Mouse (Mus musculus) MEL (cell line): Measurements from ENCODE around the gene Prickle4.

Source experiments
- CTCF ChIP-seq, 3 experiments: IDR thresholded peaks in 2 of 3; conservative IDR thresholded peaks in 1 of 3; 2 replicates each; pipeline ENCODE4 v1.5.1; 2011 to 2012; ENCODE audit warnings: low read length in 3 of 3, low read depth in 2 of 3, mild to moderate bottlenecking in 2 of 3, improper control_type of control experiment in 1 of 3, inconsistent platforms in 1 of 3, mixed read lengths in 1 of 3, moderate library complexity in 1 of 3; ENCODE audit not compliant: control insufficient read depth in 1 of 3, insufficient read depth in 1 of 3, poor library complexity in 1 of 3, severe bottlenecking in 1 of 3
- EP300 ChIP-seq, 2 experiments: IDR thresholded peaks; 2 replicates each; pipeline ENCODE4 v1.6.1; 2011; ENCODE audit warnings: improper control_type of control experiment in 2 of 2, low read length in 2 of 2, low read depth in 1 of 2, mild to moderate bottlenecking in 1 of 2
- HCFC1 ChIP-seq: IDR thresholded peaks from 2 replicates; pipeline ENCODE4 v1.6.1; 2012; ENCODE audit warnings: low read depth, mild to moderate bottlenecking, inconsistent platforms, low read length, improper control_type of control experiment, moderate library complexity
- MAFK ChIP-seq: IDR thresholded peaks from 2 replicates; pipeline ENCODE4 v1.6.1; 2011; ENCODE audit warnings: low read depth, mild to moderate bottlenecking, low read length, improper control_type of control experiment, borderline replicate concordance
- MAX ChIP-seq: IDR thresholded peaks from 2 replicates; pipeline ENCODE4 v1.6.1; 2011; ENCODE audit warnings: low read length, improper control_type of control experiment
- POLR2A ChIP-seq, 2 experiments: IDR thresholded peaks; 2 replicates each; pipeline ENCODE4 v1.6.1; 2011 to 2012; ENCODE audit warnings: low read length in 2 of 2, mild to moderate bottlenecking in 2 of 2, control low read depth in 1 of 2, improper control_type of control experiment in 1 of 2, low read depth in 1 of 2, moderate library complexity in 1 of 2; ENCODE audit not compliant: control insufficient read depth in 1 of 2, insufficient read depth in 1 of 2, poor library complexity in 1 of 2
- RAD21 ChIP-seq: IDR thresholded peaks from 2 replicates; pipeline ENCODE4 v1.6.1; 2011; ENCODE audit warnings: mild to moderate bottlenecking, low read depth, low read length, improper control_type of control experiment
- TCF12 ChIP-seq: IDR thresholded peaks from 2 replicates; pipeline ENCODE4 v1.6.1; 2014; ENCODE audit warnings: low read depth, mild to moderate bottlenecking, inconsistent platforms, low read length, improper control_type of control experiment, moderate library complexity
- USF1 ChIP-seq: IDR thresholded peaks from 2 replicates; pipeline ENCODE4 v1.6.1; 2014; ENCODE audit warnings: low read depth, mild to moderate bottlenecking, inconsistent platforms, low read length, improper control_type of control experiment, moderate library complexity

- TF ChIP-seq MAFK, result no peak
- no peak for TF ChIP-seq RAD21
- TF ChIP-seq POLR2A (IDR thresholded peaks at IDR 0.05; ENCODE audit: control insufficient read depth in 1 of 2, insufficient read depth in 1 of 2, low read depth in 1 of 2, low read length in 2 of 2, poor library complexity in 1 of 2), result peak in 1 of 2 experiments; percentile 24; a peak in 1 of 4 replicates
- no peak for TF ChIP-seq USF1
- TF ChIP-seq CTCF (IDR thresholded peaks at IDR 0.05 in 2 of 3, conservative IDR thresholded peaks at IDR 0.05 in 1 of 3; ENCODE audit: control insufficient read depth in 1 of 3, insufficient read depth in 1 of 3, low read depth in 2 of 3, low read length in 3 of 3, poor library complexity in 1 of 3, severe bottlenecking in 1 of 3), result no peak
- TF ChIP-seq TCF12, result no peak; the same call in 1 of the 2 replicates
- TF ChIP-seq EP300 (IDR thresholded peaks at IDR 0.05; ENCODE audit: low read depth in 1 of 2, low read length in 2 of 2), result no peak
- TF ChIP-seq HCFC1, result peak; percentile 61
- no peak for TF ChIP-seq MAX
Observed at GRCm38 (mm10) chr17:47737271-47738065, 42.9 kb upstream of the Prickle4 start.
